Mouse (Mus musculus) B cell, adult 67 days (primary cell): Measurements from ENCODE around the gene Gm20075. TPM values are rescaled to one million over a fixed set of nuclear protein-coding genes. Genes with fewer than 3 reads are reported as not detected.

Experiments used
- total RNA-seq, 2 experiments: library from RNA; stranded (reverse); gene quantifications; 4 replicates each; pipeline ENCODE4 v1.2.4; 2023

The Gm20075 gene
- total RNA-seq: 10 to 100 TPM in 1 of 2 experiments, 1 to 10 TPM in 1; 9.3 to 10.5 TPM

GRCm38 (mm10) chr13:96081276-96081675 lies at the start of gene Gm20075:
Gene Gm20075 (minus strand): TSS chr13:96081376.

DNA sequence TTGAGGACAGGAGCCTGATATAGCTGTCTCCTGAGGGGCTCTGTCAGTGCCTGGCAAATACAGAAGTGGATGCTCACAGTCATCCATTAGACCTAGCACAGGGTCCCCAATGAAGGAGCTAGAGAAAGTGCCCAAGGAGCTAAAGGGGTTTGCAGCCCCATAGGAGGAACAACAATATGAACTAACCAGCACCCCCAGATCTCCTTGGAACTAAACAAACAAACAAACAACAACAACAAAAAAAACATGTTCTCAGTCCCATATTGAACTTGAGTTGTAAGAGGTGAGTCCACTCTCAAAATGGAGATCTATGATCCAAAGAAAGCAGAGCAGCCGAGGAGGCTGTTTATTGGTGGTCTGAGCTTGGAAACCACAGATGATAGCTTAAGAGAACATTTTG lies 578 bp upstream of the Gm20075 start, which contains the start of gene Gm17190:
Gene Gm17190 (plus strand): TSS at position 301 of the 400 bp plus-strand sequence.

Other genes starting within 250 kb of the Gm20075 start
- 1 to 10 TPM in 1 of 2 experiments, under 1 TPM in 1; 0.68 to 1.2 TPM for gene Iqgap2, start 189.5 kb downstream of the Gm20075 start, total RNA-seq
- not detected for gene Gm17190, start 678 bp upstream of the Gm20075 start, total RNA-seq
- gene Sv2c, start 51.2 kb upstream of the Gm20075 start, total RNA-seq: under 1 TPM; 0.06 to 0.09 TPM